Mouse (Mus musculus) G1E (cell line): ENCODE data around the gene Ttll9.

Experiments used
- CTCF ChIP-seq: IDR thresholded peaks from 2 replicates; pipeline ENCODE4 v1.5.1; 2012; ENCODE audit warnings: low read depth, low read length, inconsistent platforms, mixed read lengths
- GATA1 ChIP-seq: IDR thresholded peaks from 2 replicates; pipeline ENCODE4 v1.6.1; 2012; ENCODE audit warnings: borderline replicate concordance, low read length, inconsistent platforms, mixed read lengths
- GATA2 ChIP-seq: IDR thresholded peaks from 2 replicates; pipeline ENCODE4 v1.6.1; 2012; ENCODE audit warnings: low read depth, low read length, inconsistent platforms, borderline replicate concordance
- POLR2AphosphoS5 ChIP-seq: IDR thresholded peaks from 2 replicates; pipeline ENCODE4 v1.6.1; 2012; ENCODE audit warnings: low read depth, low read length, inconsistent platforms; ENCODE audit not compliant: insufficient replicate concordance
- TAL1 ChIP-seq: conservative IDR thresholded peaks from 2 replicates; pipeline ENCODE4 v1.6.1; 2012; ENCODE audit warnings: low read depth, low read length, inconsistent platforms, mixed read lengths

GRCm38 (mm10) chr2:152941776-152942175, 20.5 kb upstream of the Ttll9 start:
- TF ChIP-seq CTCF (no peak), GATA1 (no peak), POLR2AphosphoS5 (no peak), TAL1 (no peak), GATA2 (no peak)
